Mouse (Mus musculus) liver, postnatal 0 days (tissue): ENCODE results near the gene Ptpn12. TPM values are rescaled to one million over a fixed set of nuclear protein-coding genes. Genes with fewer than 3 reads are reported as not detected.
A peak's percentile ranks its signal among the peaks of the same experiment; 100 is the strongest.

Experiments used
- ATAC-seq: fragments of 200-750 bp; cut with Nextera tagmentation; 2 replicates; pipeline ENCODE4 v1.8.0; 2017; ENCODE audit warnings: mild to moderate bottlenecking, moderate library complexity
- DNase-seq: peaks from one replicate; pipeline ENCODE4 v3.0.0-alpha.2; 2016
- H3K27ac ChIP-seq: fragments of 300-500 bp; sonication (generic); 2 replicates; pipeline ENCODE4 v1.5.1; 2014; ENCODE audit warnings: antibody characterized with exemption, moderate library complexity, mild to moderate bottlenecking, low read depth
- H3K27me3 ChIP-seq: fragments of 300-500 bp; sonication (generic); 2 replicates; pipeline ENCODE4 v1.6.1; 2014; ENCODE audit warnings: low read length, control low read depth, mixed read lengths; ENCODE audit not compliant: insufficient read depth
- H3K36me3 ChIP-seq: fragments of 300-500 bp; sonication (generic); replicated peaks from 2 replicates; pipeline ENCODE4 v1.6.1; 2014; ENCODE audit warnings: mild to moderate bottlenecking, control low read depth, low read length, moderate library complexity, mixed read lengths; ENCODE audit not compliant: insufficient read depth
- H3K4me1 ChIP-seq: fragments of 300-500 bp; sonication (generic); 2 replicates; pipeline ENCODE4 v1.6.1; 2014; ENCODE audit warnings: antibody characterized with exemption, mild to moderate bottlenecking, control low read depth; ENCODE audit not compliant: insufficient read depth
- H3K4me2 ChIP-seq: fragments of 300-500 bp; sonication (generic); 2 replicates; pipeline ENCODE4 v1.6.1; 2014; ENCODE audit warnings: low read depth, mild to moderate bottlenecking, low read length, moderate library complexity, mixed read lengths
- H3K4me3 ChIP-seq: fragments of 300-500 bp; sonication (generic); 2 replicates; pipeline ENCODE4 v1.5.1; 2014; ENCODE audit warnings: low read depth, low read length
- H3K9ac ChIP-seq: fragments of 300-500 bp; sonication (generic); replicated peaks from 2 replicates; pipeline ENCODE4 v1.6.1; 2014; ENCODE audit warnings: mild to moderate bottlenecking, moderate library complexity
- H3K9me3 ChIP-seq: fragments of 300-500 bp; sonication (generic); 2 replicates; pipeline ENCODE4 v1.6.1; 2016; ENCODE audit warnings: mild to moderate bottlenecking, control low read depth, low read length, mixed read lengths
- CTCF ChIP-seq: sonication (generic); IDR thresholded peaks from 2 replicates; pipeline ENCODE4 v1.5.1; 2016; ENCODE audit warnings: antibody characterized with exemption, low read depth
- EP300 ChIP-seq: IDR thresholded peaks from 2 replicates; pipeline ENCODE4 v1.6.1; 2016; ENCODE audit warnings: antibody characterized with exemption, low read depth, mild to moderate bottlenecking
- whole genome bisulfite sequencing: fragments of 180-500 bp; shearing (Covaris S2); extraction: QIAGEN DNeasy Blood & Tissue Kit; methylation state at CpG from one replicate; pipeline ENCODE4 v1.1.7; 2014; ENCODE audit not compliant: insufficient replicate concordance; 5-methylcytosine and 5-hydroxymethylcytosine counted together
- polyA plus RNA-seq: library from polyadenylated mRNA; unstranded; fragments of >200 nt; fragmentation: Nextera tagmentation; extraction: Ambion mirVana; gene quantifications from 2 replicates; pipeline ENCODE4 v1.2.1, GENCODE M21; 2015

Ptpn12 gene
- polyA plus RNA-seq, 1 experiment from 2014 or later = 11.3 TPM

DNA sequence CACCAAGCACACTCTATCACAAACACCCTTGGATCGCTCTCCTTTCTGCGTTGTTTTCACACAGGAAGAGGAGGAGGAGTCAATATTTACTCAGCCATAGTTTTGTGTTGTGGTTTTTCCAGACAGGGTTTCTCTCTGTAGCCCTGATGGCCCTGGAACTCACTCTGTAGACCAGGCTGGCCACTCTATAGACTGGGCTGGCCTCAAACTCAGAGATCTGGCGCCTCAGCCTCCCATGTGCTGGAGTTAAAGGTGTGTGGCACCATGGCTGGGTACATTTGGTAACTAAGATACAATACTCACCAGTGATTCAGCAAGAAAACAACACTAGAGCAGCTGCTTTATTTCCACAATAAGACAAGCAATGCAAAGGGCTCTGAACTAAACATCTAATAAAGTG is 113.2 kb downstream of the Ptpn12 start:
- Histone ChIP-seq H3K4me2 (peak overlapping the region; percentile 29; the same call in 1 of the 2 replicates), H3K36me3 (peaks cover 3% of the 10 kb centered on the region; the same call in 1 of the 2 replicates), H3K4me3 (no peak overlapping the region), H3K9ac (no peak overlapping the region), H3K27me3 (no peaks in the 10 kb centered on the region), H3K9me3 (no peaks in the 10 kb centered on the region), H3K4me1 (peaks cover 58% of the 10 kb centered on the region), H3K27ac (peak overlapping the region; percentile 55)
- DNase-seq (no peak), ATAC-seq (0 out of 2 replicates have a peak, but pooled peaks have one; percentile 14)
- WGBS = 30% methylated on average over 3 of the region's 3 CpGs
- TF ChIP-seq EP300 = no peak
- TF ChIP-seq CTCF = no peak

DNA sequence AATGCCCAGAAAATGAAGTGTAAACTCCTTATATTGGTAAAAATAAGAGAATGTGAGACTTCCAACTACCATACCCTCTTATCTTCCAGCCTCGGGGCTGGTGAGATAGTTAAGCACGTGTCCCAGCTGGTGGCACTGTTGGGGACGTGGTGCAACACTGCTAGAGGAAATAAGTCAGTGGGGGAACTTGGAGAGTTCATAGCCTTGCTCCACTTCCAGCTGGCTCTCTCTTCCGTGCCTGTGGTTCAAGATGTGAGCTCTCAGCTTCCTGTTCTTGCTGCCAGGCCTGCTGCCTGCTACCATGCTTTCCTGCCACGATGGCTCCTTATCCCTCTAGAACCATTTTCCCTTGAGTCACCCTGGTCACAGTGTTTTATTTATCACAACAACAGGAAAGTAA is 114.5 kb downstream of the Ptpn12 start:
- ATAC-seq (peak; percentile 83), DNase-seq (peak; percentile 62)
- H3K9me3 ChIP-seq = no peaks in the 10 kb centered on the region
- no peaks in the 10 kb centered on the region for H3K27me3 ChIP-seq
- peaks cover 55% of the 10 kb centered on the region for H3K4me1 ChIP-seq
- no peak overlapping the region for H3K9ac ChIP-seq
- peaks cover 3% of the 10 kb centered on the region; the same call in 1 of the 2 replicates for H3K36me3 ChIP-seq
- no peak overlapping the region for H3K4me3 ChIP-seq
- H3K4me2 ChIP-seq = no peak overlapping the region
- TF ChIP-seq EP300 (peak; percentile 31; the same call in 1 of the 2 replicates), CTCF (peak; percentile 32)
- peak overlapping the region; percentile 73 for H3K27ac ChIP-seq
- 8% methylated on average over 5 of the region's 5 CpGs for WGBS

DNA sequence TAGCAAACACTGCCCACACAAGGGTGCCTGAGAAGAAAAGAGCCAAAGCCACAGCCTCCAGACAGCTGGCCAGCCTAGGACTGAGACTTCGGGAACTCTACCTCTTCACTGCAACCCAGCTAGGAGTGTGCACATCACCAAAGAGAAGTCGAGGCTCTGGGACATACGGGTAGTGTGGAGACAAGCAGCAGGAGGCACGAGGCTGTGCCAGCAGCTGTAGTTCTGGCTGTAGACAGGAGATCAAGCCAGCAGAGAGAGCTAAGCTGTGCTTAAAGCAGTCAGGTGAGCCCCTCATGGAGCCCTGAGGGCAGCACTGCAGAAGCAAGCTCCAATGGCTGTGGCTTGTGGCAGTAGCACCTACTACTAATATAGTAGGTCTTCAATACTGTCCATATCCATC is 115.0 kb downstream of the Ptpn12 start:
- TF ChIP-seq CTCF = no peak
- no peak for TF ChIP-seq EP300
- Histone ChIP-seq H3K27me3 (no peaks in the 10 kb centered on the region), H3K36me3 (peaks cover 3% of the 10 kb centered on the region; the same call in 1 of the 2 replicates), H3K4me3 (no peak overlapping the region), H3K4me2 (no peak overlapping the region), H3K27ac (peak overlapping the region; percentile 20; the same call in 1 of the 2 replicates), H3K4me1 (peaks cover 60% of the 10 kb centered on the region), H3K9ac (no peak overlapping the region), H3K9me3 (no peaks in the 10 kb centered on the region)
- WGBS = 58% methylated on average over 4 of the region's 4 CpGs
- ATAC-seq (peak; percentile 18; the same call in 1 of the 2 replicates), DNase-seq (no peak)

DNA sequence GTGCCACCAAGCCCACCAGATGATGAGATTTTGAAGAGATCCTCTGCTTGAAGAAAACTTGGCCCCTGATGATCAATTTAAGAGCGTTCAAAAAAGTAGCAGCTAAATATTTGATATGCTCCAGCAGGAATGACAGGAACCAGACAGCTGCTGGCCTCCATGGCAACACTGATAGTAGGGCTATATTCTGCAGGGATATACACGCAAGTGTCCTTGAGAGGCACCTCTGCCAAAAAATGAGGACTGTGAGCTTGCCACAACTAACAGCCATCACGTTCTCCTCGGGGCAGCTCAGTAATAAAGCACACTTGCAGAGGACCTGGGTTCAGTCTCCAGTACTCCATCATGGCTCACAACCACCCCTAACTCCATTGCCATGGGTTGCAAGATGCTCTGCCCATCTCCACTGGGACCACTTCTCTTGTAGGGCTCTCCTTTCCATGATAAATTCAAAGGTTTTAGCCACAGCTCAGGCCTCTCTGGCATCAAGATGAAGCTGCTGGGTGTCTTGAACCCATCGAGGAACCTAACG is 115.6 kb downstream of the Ptpn12 start:
- H3K4me3 ChIP-seq = no peak overlapping the region
- no peak overlapping the region for H3K27ac ChIP-seq
- ATAC-seq (no peak), DNase-seq (no peak)
- TF ChIP-seq EP300 (no peak), CTCF (no peak)
- no peaks in the 10 kb centered on the region for H3K27me3 ChIP-seq
- H3K4me2 ChIP-seq = no peak overlapping the region
- H3K9ac ChIP-seq = no peak overlapping the region
- no peaks in the 10 kb centered on the region for H3K9me3 ChIP-seq
- H3K36me3 ChIP-seq = peaks cover 3% of the 10 kb centered on the region; the same call in 1 of the 2 replicates
- peaks cover 58% of the 10 kb centered on the region for H3K4me1 ChIP-seq
- 68% methylated on average over 6 of the region's 6 CpGs for whole genome bisulfite sequencing

DNA sequence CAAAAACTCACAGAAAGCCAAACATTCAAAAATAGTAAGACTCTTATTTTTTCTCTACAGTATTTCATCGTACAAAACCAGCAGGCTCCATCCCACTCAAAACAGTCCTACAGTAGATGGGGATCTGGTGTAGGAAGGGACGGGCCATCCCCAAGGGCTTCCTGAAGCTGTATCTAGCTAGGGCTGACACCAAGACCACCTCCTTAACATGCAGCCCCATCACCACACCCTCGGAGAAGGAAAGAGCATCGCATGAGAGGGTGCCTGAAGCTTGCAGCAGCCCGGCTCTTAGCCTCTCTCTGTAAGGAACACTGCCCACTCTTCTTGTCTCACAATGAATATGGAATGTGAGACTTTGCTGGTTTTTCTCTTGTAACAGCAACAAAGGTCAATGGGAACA is 117.2 kb downstream of the Ptpn12 start:
- 48% methylated on average over 5 of the region's 5 CpGs for WGBS
- Histone ChIP-seq H3K27ac (no peak overlapping the region), H3K27me3 (no peaks in the 10 kb centered on the region), H3K4me2 (peak overlapping the region; percentile 32), H3K4me1 (peaks cover 63% of the 10 kb centered on the region), H3K9ac (no peak overlapping the region; the same call in 1 of the 2 replicates), H3K36me3 (peaks cover 3% of the 10 kb centered on the region; the same call in 1 of the 2 replicates), H3K4me3 (no peak overlapping the region), H3K9me3 (no peaks in the 10 kb centered on the region)
- DNase-seq (no peak), ATAC-seq (no peak)
- TF ChIP-seq CTCF (no peak), EP300 (no peak)

Other genes starting within 250 kb of the Ptpn12 start
- gene Phtf2, start 173.8 kb downstream of the Ptpn12 start, polyA plus RNA-seq = 2.8 and 3.2 TPM in 2 replicates
- 49.7 and 55.5 TPM in 2 replicates for gene Tmem60, start 173.7 kb downstream of the Ptpn12 start, polyA plus RNA-seq
- 3.7 and 5.5 TPM in 2 replicates for gene Rsbn1l, start 99.5 kb downstream of the Ptpn12 start, polyA plus RNA-seq
- 2.9 and 3.2 TPM in 2 replicates for gene Gsap, start 130.3 kb upstream of the Ptpn12 start, polyA plus RNA-seq